Mouse (Mus musculus) granulocyte monocyte progenitor cell, adult 5-6 weeks (primary cell): ENCODE data around the gene Nacc2. TPM values are rescaled to one million over a fixed set of nuclear protein-coding genes. Genes with fewer than 3 reads are reported as not detected.

Experiments used
- ATAC-seq: replicated peaks from 2 replicates; pipeline ENCODE4 v1.8.0; 2016; ENCODE audit warnings: mild to moderate bottlenecking, moderate TSS enrichment, inconsistent platforms; ENCODE audit not compliant: poor library complexity, severe bottlenecking
- total RNA-seq, 2 experiments: library from RNA; stranded (forward) in 1 of 2; stranded (reverse) in 1 of 2; fragments of 200-712, 200-1000 nt in 1 of 2; fragments of >200 nt in 1 of 2; fragmentation: Nextera tagmentation in 1 of 2; gene quantifications; 2 replicates each; pipeline ENCODE4 v1.2.3; 2014 to 2017

Nacc2 gene
- total RNA-seq, 2 experiments from 2014 or later: 0.30 to 0.57 TPM

- ATAC-seq: peak; percentile 86
Observed at GRCm38 (mm10) chr2:26140292-26140819, 17.3 kb upstream of the Nacc2 start.

- peak; percentile 7; the same call in 1 of the 2 replicates for ATAC-seq
Observed at GRCm38 (mm10) chr2:26139545-26140206, 16.7 kb upstream of the Nacc2 start.

- ATAC-seq: no peak
Observed at GRCm38 (mm10) chr2:26139034-26139544, 16.1 kb upstream of the Nacc2 start.

GRCm38 (mm10) chr2:26138252-26139033 is 15.4 kb upstream of the Nacc2 start:
- ATAC-seq: no peak

GRCm38 (mm10) chr2:26134591-26134990 is 11.6 kb upstream of the Nacc2 start:
- no peak for ATAC-seq

GRCm38 (mm10) chr2:26132628-26133551 is 9.9 kb upstream of the Nacc2 start:
- ATAC-seq: peak; percentile 60

GRCm38 (mm10) chr2:26131327-26131726 is 8.3 kb upstream of the Nacc2 start:
- no peak for ATAC-seq

- no peak for ATAC-seq
Observed at GRCm38 (mm10) chr2:26129962-26130361, 6.9 kb upstream of the Nacc2 start.

- ATAC-seq: no peak
Observed at GRCm38 (mm10) chr2:26129346-26129745, 6.3 kb upstream of the Nacc2 start.

GRCm38 (mm10) chr2:26122171-26123078 is 595 bp downstream of the Nacc2 start:
- peak; percentile 22 for ATAC-seq

GRCm38 (mm10) chr2:26121541-26122083 is 1.4 kb downstream of the Nacc2 start:
- no peak for ATAC-seq

- peak; percentile 88 for ATAC-seq
Observed at GRCm38 (mm10) chr2:26119626-26120025, 3.4 kb downstream of the Nacc2 start.

- no peak for ATAC-seq
Observed at GRCm38 (mm10) chr2:26119310-26119592, 3.8 kb downstream of the Nacc2 start.

GRCm38 (mm10) chr2:26118584-26119309 is 4.3 kb downstream of the Nacc2 start:
- no peak for ATAC-seq

- ATAC-seq: no peak
Observed at GRCm38 (mm10) chr2:26117580-26117979, 5.4 kb downstream of the Nacc2 start.

- no peak for ATAC-seq
Observed at GRCm38 (mm10) chr2:26116550-26116949, 6.5 kb downstream of the Nacc2 start.

- ATAC-seq: no peak
Observed at GRCm38 (mm10) chr2:26115215-26115614, 7.8 kb downstream of the Nacc2 start.

GRCm38 (mm10) chr2:26108237-26108636 is 14.8 kb downstream of the Nacc2 start:
- no peak for ATAC-seq
